Mouse (Mus musculus): ENCODE data around the gene Spdye4c. TPM values are rescaled to one million over a fixed set of nuclear protein-coding genes. Genes with fewer than 3 reads are reported as not detected.

The Spdye4c gene
- polyA plus RNA-seq, 1 experiment from 2014 or later = not detected

DNA sequence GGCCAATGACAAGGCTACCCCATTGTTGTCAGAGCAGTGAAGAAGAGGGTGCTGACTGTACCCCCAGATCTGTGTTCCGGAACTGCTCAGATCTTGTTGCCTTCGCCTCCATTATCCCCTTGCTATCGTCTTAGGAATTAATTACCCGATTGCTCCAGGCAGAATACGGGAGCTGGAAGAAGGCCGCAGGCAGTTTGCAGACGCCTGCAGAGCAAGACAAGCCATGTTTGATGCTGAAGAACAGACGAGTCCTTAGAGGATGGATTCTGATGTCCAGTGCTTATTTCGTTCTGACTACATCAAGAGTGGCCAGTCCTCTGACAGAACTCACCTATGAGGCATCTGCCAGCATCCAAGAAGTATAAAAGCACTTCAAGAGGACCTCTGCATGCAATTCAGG, 35.9 kb upstream of the Spdye4c start:
- H3K4me3 ChIP-seq = no peak overlapping the region
- 83% methylated on average over 9 of the region's 9 CpGs for WGBS

DNA sequence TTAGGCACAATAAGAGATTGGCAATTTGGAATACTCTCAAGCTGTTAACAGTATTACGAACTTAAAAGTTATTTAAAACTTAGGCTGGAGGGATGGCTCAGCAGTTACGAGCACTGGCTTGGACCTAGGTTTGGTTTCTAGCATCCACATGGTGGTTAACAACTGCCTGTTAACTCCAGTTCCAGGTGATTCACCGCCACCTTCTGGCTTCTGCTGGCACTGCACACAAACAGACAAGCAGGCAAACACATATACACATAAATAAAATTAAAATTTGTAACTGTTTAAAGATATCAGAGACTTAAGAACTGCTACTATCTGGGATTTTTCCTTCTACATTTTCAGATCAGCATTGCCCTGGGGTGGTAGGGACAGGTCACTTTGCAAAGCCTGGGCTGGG, 26.8 kb upstream of the Spdye4c start:
- Histone ChIP-seq H3K9me3 (replicated peaks) (0 out of 2 replicates have a peak, but pooled peaks cover 6% of the 10 kb centered on the region), H3K27ac (ENCODE audit: poor library complexity, severe bottlenecking) (no peak overlapping the region), H3K4me2 (no peak overlapping the region), H3K27me3 (replicated peaks) (no peaks in the 10 kb centered on the region), H3K4me1 (replicated peaks) (peaks cover 4% of the 10 kb centered on the region; the same call in 1 of the 2 replicates), H3K9ac (no peak overlapping the region), H3K4me3 (no peak overlapping the region), H3K36me3 (no peaks in the 10 kb centered on the region)
- WGBS = 81% methylated on average over 3 of the region's 3 CpGs
- ATAC-seq (ENCODE audit: insufficient number of reproducible peaks, low FRiP score) = no peak

More for the DNA sequence above, 35.9 kb upstream of the Spdye4c start:
- no peak overlapping the region for H3K4me2 ChIP-seq
- no peak for ATAC-seq (ENCODE audit: insufficient number of reproducible peaks, low FRiP score)
- H3K9me3 ChIP-seq (replicated peaks) = no peaks in the 10 kb centered on the region
- H3K27ac ChIP-seq (ENCODE audit: poor library complexity, severe bottlenecking) = no peak overlapping the region
- H3K27me3 ChIP-seq (replicated peaks) = no peaks in the 10 kb centered on the region
- peaks cover 4% of the 10 kb centered on the region for H3K4me1 ChIP-seq (replicated peaks)
- H3K9ac ChIP-seq = no peak overlapping the region
- H3K36me3 ChIP-seq = no peaks in the 10 kb centered on the region

DNA sequence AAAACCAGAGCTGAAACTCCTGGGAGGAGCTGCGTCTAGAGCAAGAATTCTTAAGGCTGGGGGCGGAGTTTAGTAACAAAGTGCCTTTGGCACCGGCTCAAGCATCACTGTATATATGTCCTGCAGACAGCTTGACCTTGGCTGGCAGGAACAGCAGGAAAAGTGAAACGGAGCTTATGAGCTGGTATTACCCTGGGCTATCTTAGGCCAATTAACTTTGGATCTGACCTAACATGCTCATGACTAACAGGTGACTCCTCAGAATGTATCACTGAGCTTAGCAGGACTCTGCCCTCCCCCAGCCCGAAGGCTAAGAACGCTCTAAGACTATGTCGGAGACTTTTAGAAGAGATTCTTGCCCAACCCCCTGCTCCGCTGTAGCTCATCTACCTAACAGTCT, 25.1 kb upstream of the Spdye4c start:
- Histone ChIP-seq H3K9me3 (replicated peaks) (0 out of 2 replicates have a peak, but pooled peaks cover 6% of the 10 kb centered on the region), H3K9ac (no peak overlapping the region), H3K4me1 (replicated peaks) (peaks cover 4% of the 10 kb centered on the region; the same call in 1 of the 2 replicates), H3K27ac (ENCODE audit: poor library complexity, severe bottlenecking) (no peak overlapping the region), H3K27me3 (replicated peaks) (no peaks in the 10 kb centered on the region), H3K4me3 (no peak overlapping the region), H3K4me2 (no peak overlapping the region), H3K36me3 (no peaks in the 10 kb centered on the region)
- WGBS = 59% methylated on average over 8 of the region's 8 CpGs
- ATAC-seq (ENCODE audit: insufficient number of reproducible peaks, low FRiP score) = no peak

DNA sequence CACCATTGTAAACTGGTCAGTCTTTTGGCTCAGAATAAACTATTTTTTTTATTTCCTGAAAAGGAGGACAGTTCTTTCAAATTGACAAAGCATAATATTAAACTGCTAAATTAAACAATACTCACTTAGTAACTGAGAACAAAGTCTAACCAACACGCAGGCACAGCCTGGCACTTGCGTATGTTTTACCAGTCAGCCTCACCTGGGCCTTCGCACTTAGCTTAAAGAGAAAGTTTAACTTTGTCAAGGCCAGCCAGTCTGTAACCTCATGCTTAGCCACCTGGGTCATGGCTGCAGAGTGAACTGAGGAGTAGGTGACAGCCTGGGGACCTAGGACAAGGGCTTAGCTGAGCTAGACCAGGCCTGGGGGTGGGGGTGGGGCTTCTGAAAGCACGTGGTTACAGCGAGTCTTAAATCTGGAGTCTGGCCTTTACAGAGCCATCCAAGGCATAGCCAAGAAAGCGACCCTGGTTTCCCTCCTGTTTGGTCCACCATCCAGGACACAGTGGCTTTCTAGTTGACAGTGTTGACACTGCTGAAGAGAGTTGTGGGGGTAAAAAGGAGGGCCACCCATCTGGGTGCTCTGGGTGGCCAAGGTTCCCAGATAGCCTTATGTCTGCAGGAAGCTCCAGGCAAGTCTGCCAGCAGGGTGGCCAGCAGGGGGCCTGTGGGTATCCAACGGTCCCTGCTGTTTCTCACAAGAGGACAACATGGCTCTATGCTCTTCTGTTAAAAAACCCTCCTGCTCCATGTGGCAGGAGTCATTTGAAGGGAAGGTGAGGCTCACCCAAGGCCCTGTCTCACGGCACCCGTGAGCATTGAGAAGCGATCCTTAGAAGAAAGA, 24.5 kb upstream of the Spdye4c start:
- H3K36me3 ChIP-seq = no peaks in the 10 kb centered on the region
- H3K27ac ChIP-seq (ENCODE audit: poor library complexity, severe bottlenecking) = no peak overlapping the region
- no peaks in the 10 kb centered on the region for H3K27me3 ChIP-seq (replicated peaks)
- 69% methylated on average over 10 of the region's 10 CpGs for WGBS
- H3K4me1 ChIP-seq (replicated peaks) = peaks cover 4% of the 10 kb centered on the region; the same call in 1 of the 2 replicates
- no peak overlapping the region for H3K9ac ChIP-seq
- no peak overlapping the region for H3K4me2 ChIP-seq
- 0 out of 2 replicates have a peak, but pooled peaks cover 6% of the 10 kb centered on the region for H3K9me3 ChIP-seq (replicated peaks)
- ATAC-seq (ENCODE audit: insufficient number of reproducible peaks, low FRiP score) = no peak
- no peak overlapping the region for H3K4me3 ChIP-seq

DNA sequence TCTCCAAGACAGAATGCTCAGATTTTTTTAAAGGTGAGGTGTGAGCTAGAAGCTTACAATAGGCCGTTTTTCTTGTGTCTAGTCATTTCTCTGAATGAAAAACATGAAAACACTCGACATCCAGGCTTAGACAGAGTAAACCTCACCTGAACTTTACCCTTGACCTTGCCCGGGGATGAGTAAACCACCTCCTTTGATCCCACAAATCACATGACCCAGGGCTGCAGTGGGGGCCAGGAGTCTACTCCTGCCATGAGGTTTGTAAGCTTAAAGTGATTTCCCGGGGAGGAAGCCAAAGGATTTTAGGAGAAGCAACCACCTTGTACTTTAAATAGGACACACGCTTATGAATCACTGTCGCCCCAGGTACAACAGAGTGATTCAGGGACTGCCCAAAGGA, 23.0 kb upstream of the Spdye4c start:
- no peak for ATAC-seq (ENCODE audit: insufficient number of reproducible peaks, low FRiP score)
- Histone ChIP-seq H3K4me2 (no peak overlapping the region), H3K27me3 (replicated peaks) (no peaks in the 10 kb centered on the region), H3K4me1 (replicated peaks) (peaks cover 4% of the 10 kb centered on the region; the same call in 1 of the 2 replicates), H3K36me3 (no peaks in the 10 kb centered on the region), H3K9me3 (replicated peaks) (0 out of 2 replicates have a peak, but pooled peaks cover 6% of the 10 kb centered on the region), H3K4me3 (no peak overlapping the region), H3K27ac (ENCODE audit: poor library complexity, severe bottlenecking) (no peak overlapping the region), H3K9ac (no peak overlapping the region)
- 82% methylated on average over 6 of the region's 6 CpGs for WGBS

DNA sequence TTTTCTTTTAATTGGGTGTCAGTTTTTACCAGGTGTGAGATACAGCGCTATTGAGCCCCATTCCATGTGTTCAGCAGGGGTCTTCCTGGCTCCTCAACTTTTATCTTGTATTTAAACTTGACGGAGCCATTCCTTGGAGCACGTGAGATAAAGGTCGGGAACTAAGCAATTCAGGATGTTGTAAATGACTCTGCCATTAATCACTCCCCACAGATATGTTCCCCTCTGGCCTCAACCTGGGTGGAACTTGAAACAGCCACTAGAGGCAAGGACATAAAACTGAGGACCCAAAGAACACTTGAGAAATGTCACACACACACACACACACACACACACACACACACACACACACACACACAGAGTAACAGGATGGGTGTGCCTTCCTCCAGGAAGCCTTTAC, 22.5 kb upstream of the Spdye4c start:
- H3K27me3 ChIP-seq (replicated peaks) = no peaks in the 10 kb centered on the region
- no peak for ATAC-seq (ENCODE audit: insufficient number of reproducible peaks, low FRiP score)
- no peaks in the 10 kb centered on the region for H3K36me3 ChIP-seq
- H3K4me1 ChIP-seq (replicated peaks) = peaks cover 4% of the 10 kb centered on the region; the same call in 1 of the 2 replicates
- H3K27ac ChIP-seq (ENCODE audit: poor library complexity, severe bottlenecking) = no peak overlapping the region
- no peak overlapping the region for H3K4me2 ChIP-seq
- no peak overlapping the region for H3K4me3 ChIP-seq
- H3K9me3 ChIP-seq (replicated peaks) = 0 out of 2 replicates have a peak, but pooled peaks cover 6% of the 10 kb centered on the region
- H3K9ac ChIP-seq = no peak overlapping the region
- 43% methylated on average over 4 of the region's 4 CpGs for WGBS

DNA sequence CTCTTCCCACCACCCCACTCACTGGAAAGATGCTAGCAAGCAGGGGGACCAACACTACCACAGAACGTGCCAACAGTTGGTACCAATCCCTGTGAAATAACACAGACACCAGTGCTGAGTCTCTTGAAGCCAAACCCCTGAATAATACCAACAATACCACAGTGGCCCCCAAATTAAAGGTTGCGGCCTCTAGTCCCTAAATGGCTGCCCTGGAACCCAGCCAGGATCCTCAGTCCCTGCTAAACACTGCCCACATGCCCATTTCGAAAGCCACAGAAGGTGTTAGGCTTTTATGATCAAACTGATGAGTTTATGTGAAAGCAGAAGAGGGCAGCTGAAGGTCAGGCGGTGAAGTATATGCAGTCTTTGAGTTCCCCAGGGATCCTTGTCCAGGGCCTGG, 20.0 kb upstream of the Spdye4c start:
- 70% methylated on average over 4 of the region's 4 CpGs for WGBS

DNA sequence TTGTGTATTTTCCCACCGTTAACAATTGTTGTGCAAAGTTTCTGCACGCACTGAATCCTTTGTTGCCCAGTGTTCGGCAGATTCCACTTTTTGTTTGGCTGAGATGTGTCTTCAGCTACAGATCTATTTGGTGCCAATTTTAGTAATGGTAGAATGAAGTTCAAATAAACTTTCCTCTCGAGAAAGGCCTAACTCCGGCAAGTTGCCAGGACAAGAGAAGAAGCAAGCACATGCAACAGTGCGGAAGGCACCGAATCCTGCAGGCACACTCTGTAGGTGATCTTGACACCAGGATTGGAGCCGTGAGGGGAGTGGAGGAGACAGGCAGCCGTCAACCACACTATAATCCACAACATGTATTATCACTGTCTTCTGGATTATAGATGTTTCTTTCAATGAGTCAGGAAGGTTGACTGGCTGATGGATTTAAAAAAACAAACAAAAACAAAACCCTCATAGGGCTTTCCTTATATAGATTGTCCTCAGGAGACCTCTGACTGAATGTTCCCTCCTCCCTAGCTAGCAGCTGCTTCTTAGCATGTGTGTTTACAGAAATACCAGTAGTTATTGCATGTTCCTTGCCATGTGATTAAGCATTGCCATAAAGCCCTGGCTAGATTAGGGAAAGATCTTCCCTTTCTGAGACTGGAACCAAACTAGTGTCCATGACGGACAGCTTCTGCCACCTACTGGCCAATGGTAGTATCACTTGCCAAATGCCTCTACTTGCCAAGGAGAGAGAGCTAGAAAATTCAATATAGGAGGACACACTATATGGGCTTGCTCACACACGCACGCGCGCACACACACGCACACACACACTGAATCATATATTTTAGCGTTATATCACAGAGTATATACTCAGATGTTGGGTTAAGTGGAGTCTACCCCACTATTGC, 18.0 kb upstream of the Spdye4c start:
- Histone ChIP-seq H3K9ac (no peak overlapping the region), H3K36me3 (no peaks in the 10 kb centered on the region), H3K27ac (ENCODE audit: poor library complexity, severe bottlenecking) (no peak overlapping the region), H3K4me1 (replicated peaks) (no peaks in the 10 kb centered on the region), H3K4me3 (no peak overlapping the region), H3K4me2 (no peak overlapping the region), H3K9me3 (replicated peaks) (no peaks in the 10 kb centered on the region), H3K27me3 (replicated peaks) (peaks cover 3% of the 10 kb centered on the region; the same call in 1 of the 2 replicates)
- no peak for ATAC-seq (ENCODE audit: insufficient number of reproducible peaks, low FRiP score)
- WGBS = 47% methylated on average over 16 of the region's 16 CpGs

More for the DNA sequence above, 20.0 kb upstream of the Spdye4c start:
- H3K9ac ChIP-seq = no peak overlapping the region
- H3K9me3 ChIP-seq (replicated peaks) = no peaks in the 10 kb centered on the region
- no peak overlapping the region for H3K4me2 ChIP-seq
- ATAC-seq (ENCODE audit: insufficient number of reproducible peaks, low FRiP score) = no peak
- H3K27ac ChIP-seq (ENCODE audit: poor library complexity, severe bottlenecking) = no peak overlapping the region
- H3K36me3 ChIP-seq = no peaks in the 10 kb centered on the region
- H3K27me3 ChIP-seq (replicated peaks) = no peaks in the 10 kb centered on the region
- no peak overlapping the region for H3K4me3 ChIP-seq
- H3K4me1 ChIP-seq (replicated peaks) = peaks cover 4% of the 10 kb centered on the region; the same call in 1 of the 2 replicates

DNA sequence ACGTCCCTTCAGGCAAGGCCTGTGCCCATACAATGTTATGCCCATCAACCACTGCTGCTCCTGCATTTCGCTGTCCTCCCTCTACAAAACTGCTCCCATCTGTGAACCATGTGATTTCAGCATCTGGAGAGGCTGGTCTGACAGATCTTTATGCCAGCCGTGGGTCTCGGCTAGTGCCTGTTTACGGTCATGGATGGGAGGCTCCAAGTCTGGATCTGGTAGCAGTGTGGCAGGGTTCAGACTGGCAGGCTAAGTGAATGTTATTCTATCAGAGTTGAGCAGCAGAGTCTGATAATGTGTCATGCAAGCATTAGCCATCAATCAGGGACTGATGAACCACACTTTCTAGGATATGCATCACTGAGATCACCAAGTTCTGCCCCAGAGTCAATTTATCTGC, 8.1 kb upstream of the Spdye4c start:
- Histone ChIP-seq H3K9me3 (replicated peaks) (no peaks in the 10 kb centered on the region), H3K4me2 (no peak overlapping the region), H3K36me3 (no peaks in the 10 kb centered on the region), H3K9ac (no peak overlapping the region), H3K4me1 (replicated peaks) (no peaks in the 10 kb centered on the region), H3K27me3 (replicated peaks) (no peaks in the 10 kb centered on the region; the same call in 1 of the 2 replicates), H3K27ac (ENCODE audit: poor library complexity, severe bottlenecking) (no peak overlapping the region), H3K4me3 (no peak overlapping the region)
- 82% methylated on average over 5 of the region's 5 CpGs for WGBS
- no peak for ATAC-seq (ENCODE audit: insufficient number of reproducible peaks, low FRiP score)

DNA sequence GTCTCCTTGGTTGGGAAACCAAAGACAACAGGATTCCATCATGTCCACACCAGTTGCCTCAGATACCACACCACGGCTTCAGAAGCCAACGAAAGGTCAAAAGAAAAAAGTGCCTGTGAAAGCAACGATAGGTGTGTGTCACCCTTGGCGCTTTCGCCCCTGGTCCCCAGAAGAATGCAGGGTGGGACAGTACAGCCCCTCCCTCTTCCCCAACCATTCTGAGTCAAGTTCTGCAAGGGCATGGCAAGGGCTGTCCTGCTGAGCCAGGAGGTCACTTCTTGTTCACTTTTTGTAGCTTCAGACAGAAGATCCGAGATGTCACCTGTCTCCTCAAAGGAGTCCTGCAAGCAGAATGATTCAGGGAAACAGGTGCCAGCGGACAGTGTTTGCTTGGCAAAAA, 1.3 kb downstream of the Spdye4c start:
- Histone ChIP-seq H3K4me1 (replicated peaks) (no peaks in the 10 kb centered on the region), H3K27ac (ENCODE audit: poor library complexity, severe bottlenecking) (no peak overlapping the region), H3K36me3 (no peaks in the 10 kb centered on the region), H3K9ac (no peak overlapping the region), H3K4me2 (no peak overlapping the region), H3K27me3 (replicated peaks) (no peaks in the 10 kb centered on the region), H3K9me3 (replicated peaks) (peaks cover 3% of the 10 kb centered on the region; the same call in 1 of the 2 replicates), H3K4me3 (no peak overlapping the region)
- WGBS = 77% methylated on average over 7 of the region's 7 CpGs
- no peak for ATAC-seq (ENCODE audit: insufficient number of reproducible peaks, low FRiP score)

DNA sequence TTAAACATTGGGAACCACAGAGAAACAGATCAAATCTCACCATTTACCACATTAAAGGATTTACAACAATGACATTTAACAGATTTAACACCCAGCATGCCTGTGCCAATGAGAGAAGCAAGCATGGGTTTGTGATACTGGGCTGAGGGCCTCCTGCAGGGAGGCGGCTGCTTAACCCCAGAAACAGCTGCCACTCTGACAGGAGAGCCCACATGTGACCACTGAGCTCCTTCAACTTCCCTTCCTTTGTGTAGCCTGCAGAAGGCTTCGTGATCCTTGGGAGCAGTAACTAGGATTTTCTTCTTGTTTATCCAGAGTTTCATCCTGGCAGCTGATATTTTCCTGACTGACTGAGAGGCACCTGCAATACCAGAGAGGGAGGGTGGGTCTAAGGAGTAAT, 10.5 kb downstream of the Spdye4c start:
- H3K36me3 ChIP-seq = peaks cover 5% of the 10 kb centered on the region; the same call in 1 of the 2 replicates
- 27% methylated on average over 2 of the region's 2 CpGs for WGBS
- no peak for ATAC-seq (ENCODE audit: insufficient number of reproducible peaks, low FRiP score)
- H3K4me2 ChIP-seq = no peak overlapping the region
- H3K27me3 ChIP-seq (replicated peaks) = no peaks in the 10 kb centered on the region
- no peak overlapping the region for H3K27ac ChIP-seq (ENCODE audit: poor library complexity, severe bottlenecking)
- no peak overlapping the region for H3K4me3 ChIP-seq
- no peaks in the 10 kb centered on the region for H3K4me1 ChIP-seq (replicated peaks)
- H3K9ac ChIP-seq = no peak overlapping the region
- H3K9me3 ChIP-seq (replicated peaks) = peaks cover 6% of the 10 kb centered on the region; the same call in 1 of the 2 replicates

All from heart, embryonic 12.5 days (tissue).